Comparison of ENCODE assay signal across 10 mouse cellular contexts in the genomic region with DNA sequence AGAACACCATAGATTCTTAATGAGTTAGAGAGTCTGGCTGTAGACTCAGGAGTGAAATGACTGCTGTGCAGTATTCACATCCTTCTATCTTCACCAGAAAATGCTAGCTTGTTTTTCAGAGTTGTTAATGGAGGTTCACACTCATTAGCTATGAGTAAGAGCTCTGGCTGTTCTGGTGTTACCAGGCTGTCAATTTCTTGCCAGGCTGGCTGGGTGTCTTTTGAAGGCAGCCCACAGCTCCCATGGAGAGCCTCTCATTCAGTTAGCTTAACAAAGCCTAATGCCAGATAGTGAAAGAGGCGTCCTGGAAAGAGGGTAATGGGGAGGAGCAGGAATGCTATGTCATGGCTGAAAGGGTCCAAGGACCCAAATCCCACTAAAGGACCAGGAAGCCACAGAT. TPM values are rescaled to one million over a fixed set of nuclear protein-coding genes. Genes with fewer than 3 reads are reported as not detected.
A peak's percentile ranks its signal among the peaks of the same experiment; 100 is the strongest.
DNase-seq lines count a peak whose midpoint lies in the region.
"Had no signal": no experiment of that assay in that cellular context is flagged by ENCODE, and none has a peak within 500 bp of the region (broad histone marks: within the 10 kb centered on the region; RNA-seq: fewer than 3 reads in every experiment).

No protein-coding gene starts in this region.

- H3K36me3 ChIP-seq in midbrain, embryonic 10.5 days: no peaks in the 10 kb centered on the region

- peaks cover 8% of the 10 kb centered on the region; the same call in 1 of the 2 replicates for H3K27me3 ChIP-seq in midbrain, embryonic 10.5 days (ENCODE audit: low read depth, poor library complexity, severe bottlenecking)

- H3K27ac ChIP-seq in midbrain, embryonic 10.5 days (replicated peaks): no peak overlapping the region

- no peaks in the 10 kb centered on the region for H3K9me3 ChIP-seq in midbrain, embryonic 10.5 days (replicated peaks)

- DNase-seq in cerebellum, adult 8-10 months: peak; percentile 34
- no peak for DNase-seq in cerebellum, adult 9-10 months
- DNase-seq in right cerebral cortex, postnatal 10 days (ENCODE audit: low spot score in 2 of 2): peak; percentile 36 to 51
- no peak for DNase-seq in right cerebral cortex, postnatal 36 days (ENCODE audit: low spot score in 2 of 2)
- DNase-seq in midbrain, embryonic 10.5 days (ENCODE audit: low spot score): peak; percentile 14
- no peak for DNase-seq in lung, postnatal 25 days (ENCODE audit: low spot score)
- DNase-seq in urinary bladder, postnatal 10 days (ENCODE audit: low spot score): no peak
- no peak for DNase-seq in MN1 (ENCODE audit: low spot score)
- DNase-seq: kidney, postnatal 36 days; lung, postnatal 14 days had no signal

- WGBS in midbrain, embryonic 10.5 days: 12% methylated on average over 1 of the region's 1 CpGs

- H3K4me1 ChIP-seq in midbrain, embryonic 10.5 days: peaks cover 12% of the 10 kb centered on the region

- H3K4me3 ChIP-seq in midbrain, embryonic 10.5 days: no peak overlapping the region

RNA-seq across cellular contexts. Expression of gene Herc3, which starts 6.7 kb away (rescaled TPM):
- polyA plus RNA-seq in midbrain, embryonic 10.5 days (2016; fragmentation: Nextera tagmentation; extraction: Ambion mirVana): 5.7 and 8.7 TPM in 2 replicates

Comparison
In these comparisons a context has a peak if more than half of its experiments do, and no peak if none do; other contexts are left out.
1. DNase-seq: peak in cerebellum, adult 8-10 months (single experiment), right cerebral cortex, postnatal 10 days (2 of 2) and midbrain, embryonic 10.5 days (single experiment); none in cerebellum, adult 9-10 months (single experiment), right cerebral cortex, postnatal 36 days (0 of 2), lung, postnatal 25 days (single experiment), urinary bladder, postnatal 10 days (single experiment) and MN1 (single experiment).